Mouse (Mus musculus) kidney, postnatal 4 days (tissue): ENCODE data around the gene Tmem50b.
"Not testable (repeated sequence)": the region's sequence is repeated elsewhere in the genome, so short reads cannot be mapped to it uniquely, and the experiment has no call there.

ENCODE experiments used
- DNase-seq, 2 experiments: peaks; one replicate each; pipeline ENCODE4 v3.0.0; 2021; ENCODE audit warnings: mixed read lengths in 2 of 2

The Tmem50b gene

GRCm38 (mm10) chr16:91537065-91537464, 60.5 kb downstream of the Tmem50b start:
- no peak for DNase-seq

GRCm38 (mm10) chr16:91536372-91536771, 61.2 kb downstream of the Tmem50b start:
- no peak for DNase-seq

- DNase-seq = no peak
Observed at GRCm38 (mm10) chr16:91534888-91535287, 62.7 kb downstream of the Tmem50b start.

GRCm38 (mm10) chr16:91534477-91534876, 63.1 kb downstream of the Tmem50b start:
- peak; percentile 37 to 41 for DNase-seq

- no peak for DNase-seq
Observed at GRCm38 (mm10) chr16:91533097-91534001, 64.3 kb downstream of the Tmem50b start.

GRCm38 (mm10) chr16:91532429-91532828, 65.2 kb downstream of the Tmem50b start:
- DNase-seq = no peak

- no peak for DNase-seq
Observed at GRCm38 (mm10) chr16:91531856-91532255, 65.7 kb downstream of the Tmem50b start.

GRCm38 (mm10) chr16:91530830-91531229, 66.8 kb downstream of the Tmem50b start:
- not testable (repeated sequence) for DNase-seq

- DNase-seq = no peak
Observed at GRCm38 (mm10) chr16:91528578-91528977, 69.0 kb downstream of the Tmem50b start.

GRCm38 (mm10) chr16:91527500-91527899, 70.1 kb downstream of the Tmem50b start:
- no peak for DNase-seq

GRCm38 (mm10) chr16:91527051-91527450, 70.5 kb downstream of the Tmem50b start:
- peak; percentile 55 to 70 for DNase-seq

- DNase-seq = no peak
Observed at GRCm38 (mm10) chr16:91526274-91526673, 71.3 kb downstream of the Tmem50b start.
